Mouse (Mus musculus): ENCODE measurements around the gene Gm20388.
"Not testable (repeated sequence)": the region's sequence is repeated elsewhere in the genome, so short reads cannot be mapped to it uniquely, and the experiment has no call there.

Gm20388 gene

DNA sequence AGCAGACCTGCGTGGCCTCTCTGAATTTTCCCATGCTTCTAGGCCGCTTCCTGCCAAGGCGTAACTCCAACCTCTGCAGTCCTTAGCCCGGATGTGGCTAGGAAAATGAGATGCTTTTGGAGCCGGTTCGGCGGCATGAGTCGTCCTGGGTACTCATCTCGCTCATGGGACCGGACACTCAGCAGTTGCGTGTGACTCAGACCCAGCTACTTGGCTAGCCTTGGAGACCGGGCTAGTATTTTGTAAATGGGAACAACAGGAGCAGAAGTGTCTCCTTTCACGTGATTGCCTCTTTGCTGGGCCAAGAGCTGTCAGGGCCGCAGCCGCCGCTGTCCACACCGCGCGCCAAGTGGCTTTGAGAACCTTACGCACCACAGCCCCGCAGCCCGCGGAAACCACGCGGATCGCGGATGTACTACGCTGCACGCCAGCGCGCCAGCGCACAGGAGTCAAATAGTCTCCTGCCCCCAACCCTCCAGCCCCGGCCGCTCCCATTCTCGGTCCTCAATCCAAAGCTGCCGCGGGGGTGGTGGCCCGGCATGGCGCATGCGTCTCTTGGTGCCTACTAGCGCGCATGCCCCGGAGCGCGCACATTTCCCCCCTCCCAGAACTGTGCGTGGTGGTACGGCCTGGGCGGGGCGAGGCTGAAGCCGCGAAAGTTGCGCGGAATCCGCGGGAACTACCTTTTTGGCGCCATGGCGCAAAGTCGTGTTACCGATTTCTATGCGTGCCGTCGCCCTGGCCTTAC lies 2656.9 kb downstream of the Gm20388 start, which contains the start of gene Cdt1:
Gene Cdt1 (plus strand): TSS at position 655 of the 748 bp plus-strand sequence.
- peak; percentile 95 to 96 for DNase-seq

DNA sequence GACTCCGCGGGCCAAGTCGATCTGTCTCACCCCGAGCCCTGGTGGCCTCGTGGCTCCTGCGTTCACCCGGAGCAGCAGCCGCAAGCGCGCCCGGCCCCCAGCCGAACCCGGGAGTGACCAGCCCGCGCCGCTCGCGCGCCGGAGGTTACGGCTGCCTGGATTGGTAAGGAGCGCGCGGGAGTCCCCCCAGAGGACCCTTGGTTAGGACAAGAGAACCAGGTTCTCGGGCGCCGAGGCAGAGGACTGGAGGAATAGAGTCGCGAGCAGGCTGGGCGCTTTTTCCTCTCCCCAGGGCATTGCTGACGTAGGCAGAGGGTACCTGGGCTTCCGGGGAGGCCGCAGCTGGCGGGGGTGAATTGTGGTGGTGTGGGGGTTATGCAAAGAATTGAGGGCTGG lies 2657.5 kb downstream of the Gm20388 start:
- peak; percentile 97 to 98 for DNase-seq

DNA sequence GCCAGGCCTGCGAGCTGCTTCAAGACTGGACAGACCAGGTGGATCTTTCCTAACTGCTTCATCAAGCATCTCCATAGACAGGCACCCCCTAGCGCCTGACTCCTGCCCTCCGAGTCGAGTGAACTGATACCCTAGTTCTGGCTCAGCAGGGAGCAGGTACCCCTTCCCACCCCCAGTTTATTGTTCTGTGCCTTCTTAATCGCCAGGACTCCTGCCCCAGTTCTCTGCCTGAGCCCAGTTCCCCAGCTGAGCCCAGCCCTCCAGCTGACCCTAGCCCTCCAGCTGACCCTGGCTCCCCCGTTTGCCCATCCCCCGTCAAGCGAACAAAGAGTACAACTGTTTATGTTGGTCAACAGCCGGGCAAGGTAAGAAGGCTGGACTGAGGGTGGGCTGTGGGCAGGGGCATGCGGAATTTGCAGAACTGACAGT lies 2658.3 kb downstream of the Gm20388 start:
- DNase-seq: peak; percentile 45 to 49

- DNase-seq: no peak
These were observed 2658.7 kb downstream of the Gm20388 start for GRCm38 (mm10) chr8:122569329-122569728.

DNA sequence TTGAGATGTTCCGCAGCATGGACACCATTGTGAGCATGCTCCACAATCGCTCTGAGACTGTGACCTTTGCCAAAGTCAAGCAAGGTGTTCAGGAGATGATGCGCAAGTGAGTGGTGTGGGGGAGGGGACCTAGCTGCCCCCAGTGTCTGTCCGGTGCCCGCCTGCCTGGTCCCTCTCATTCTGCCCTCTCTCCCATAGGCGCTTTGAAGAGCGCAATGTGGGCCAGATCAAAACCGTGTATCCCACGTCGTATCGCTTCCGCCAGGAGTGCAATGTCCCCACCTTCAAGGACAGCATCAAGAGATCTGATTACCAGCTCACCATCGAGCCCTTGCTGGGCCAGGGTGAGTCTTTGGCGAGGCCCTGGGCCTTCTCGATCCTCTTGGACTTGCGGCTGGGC lies 2659.4 kb downstream of the Gm20388 start:
- DNase-seq: no peak

- no peak for DNase-seq
These were observed 2660.5 kb downstream of the Gm20388 start for GRCm38 (mm10) chr8:122571153-122571552.

- no peak for DNase-seq
These were observed 2661.2 kb downstream of the Gm20388 start for GRCm38 (mm10) chr8:122571750-122572267.

- no peak for DNase-seq
These were observed 2662.1 kb downstream of the Gm20388 start for GRCm38 (mm10) chr8:122572751-122573150.

- DNase-seq: not testable (repeated sequence)
These were observed 2662.5 kb downstream of the Gm20388 start for GRCm38 (mm10) chr8:122573176-122573575.

DNA sequence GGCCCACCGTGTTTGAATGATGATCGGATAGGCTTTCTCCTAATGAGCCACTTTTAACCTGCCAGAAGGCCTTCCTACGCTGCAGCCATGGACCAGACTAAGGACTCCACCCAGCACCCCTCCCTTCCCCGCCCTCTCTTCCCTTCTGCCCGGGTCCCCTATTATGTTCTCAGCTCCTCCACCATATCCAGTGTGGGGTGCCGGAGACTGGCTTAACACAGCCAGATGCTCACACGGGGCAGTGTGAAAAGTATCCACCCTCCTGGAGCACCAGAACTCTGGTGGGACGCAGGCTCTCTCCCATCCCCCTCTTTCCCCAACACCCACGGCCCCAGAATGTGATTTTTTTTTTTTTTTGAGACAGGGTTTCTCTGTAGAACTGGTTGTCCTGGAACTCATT lies 2662.9 kb downstream of the Gm20388 start:
- no peak for DNase-seq

DNA sequence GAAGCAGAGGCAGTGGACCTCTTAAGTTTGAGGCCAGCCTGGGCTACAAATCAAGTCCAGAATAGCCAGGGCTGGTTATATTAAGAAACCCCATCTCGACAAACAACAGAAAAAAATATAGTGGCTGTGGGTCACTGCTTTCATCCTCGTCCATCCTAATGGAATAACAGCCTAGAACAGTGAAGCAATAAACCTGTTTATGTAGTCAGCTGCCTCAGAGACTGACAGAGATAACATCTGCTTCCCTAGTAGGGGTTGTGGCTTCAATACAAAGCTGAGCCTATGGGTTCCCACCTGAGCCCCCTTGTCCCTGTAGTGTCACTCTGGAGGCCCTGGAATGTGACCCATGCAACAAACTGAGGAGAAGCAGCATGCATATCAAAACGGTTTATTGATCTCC lies 2663.6 kb downstream of the Gm20388 start:
- no peak for DNase-seq

- DNase-seq: no peak
These were observed 2664.1 kb downstream of the Gm20388 start for GRCm38 (mm10) chr8:122574667-122575251.

- no peak for DNase-seq
These were observed 2664.6 kb downstream of the Gm20388 start for GRCm38 (mm10) chr8:122575286-122575685.

DNA sequence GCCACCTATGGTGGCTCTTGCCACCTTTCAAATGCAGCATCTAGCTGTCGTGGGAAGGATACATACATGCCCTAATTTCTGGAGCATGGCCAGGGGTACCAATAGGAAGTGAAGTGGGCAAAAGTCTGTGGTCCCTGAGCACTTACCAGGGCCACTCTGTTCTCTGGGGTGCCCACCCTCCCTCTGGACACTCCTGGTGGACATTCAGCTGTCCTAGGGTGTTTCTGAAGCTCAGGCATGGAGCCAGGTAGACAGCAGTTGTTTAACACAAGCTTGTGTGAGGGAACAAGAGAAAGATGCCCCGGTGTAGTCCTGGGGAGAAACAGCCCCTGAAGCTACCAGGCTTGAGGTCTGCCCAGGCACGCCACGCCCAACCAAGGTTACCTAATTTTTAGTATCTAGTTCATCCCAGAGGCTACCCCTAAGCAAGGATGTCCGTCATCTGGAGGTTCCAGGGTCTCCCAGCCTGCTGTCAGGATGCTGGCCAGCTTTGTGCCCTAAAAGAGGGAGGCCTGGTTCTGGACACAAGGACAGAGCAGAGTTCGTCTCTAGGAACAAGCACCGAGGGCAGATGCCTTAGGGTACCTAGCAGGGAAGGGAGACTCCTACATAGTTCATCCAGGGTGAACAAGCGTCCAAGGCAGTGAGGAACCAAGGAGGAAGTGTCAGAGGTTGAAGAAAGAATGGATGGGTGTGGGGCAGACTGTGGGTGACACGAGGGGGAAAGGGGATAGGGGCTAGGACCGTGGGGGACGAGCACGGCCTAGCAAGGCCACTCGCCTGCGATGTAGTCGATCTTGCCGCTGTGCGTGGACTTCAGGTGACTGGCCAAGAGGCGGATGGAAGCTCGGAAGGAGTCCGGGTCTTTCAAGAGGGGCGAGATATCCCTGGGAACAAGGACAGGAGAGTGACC lies 2665.3 kb downstream of the Gm20388 start:
- peak; percentile 8 to 9 for DNase-seq

GRCm38 (mm10) chr8:122576648-122577022 lies 2666.0 kb downstream of the Gm20388 start, which contains the start of gene Aprt:
Gene Aprt (minus strand): TSS chr8:122576909.
- DNase-seq: peak; percentile 99 to 100

DNA sequence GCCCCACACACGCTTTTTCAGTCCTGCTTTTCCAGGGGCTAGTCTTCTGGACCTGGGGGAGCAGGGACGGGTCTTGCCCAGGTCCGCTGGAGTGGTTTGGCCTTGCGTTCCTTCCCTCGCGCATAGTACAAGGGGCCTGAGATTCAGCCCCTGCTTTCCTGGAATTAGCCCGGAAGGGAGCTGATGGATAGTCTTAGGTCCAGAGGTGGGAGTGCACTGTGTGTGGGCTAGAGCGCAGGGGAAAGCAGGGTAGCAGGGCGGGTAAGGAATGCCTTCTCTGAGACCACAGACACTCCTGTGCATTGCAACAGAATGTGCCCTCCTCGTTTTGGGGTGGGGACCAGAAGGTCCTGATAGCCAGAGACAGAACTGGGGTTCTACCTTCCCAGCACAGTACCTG lies 2666.5 kb downstream of the Gm20388 start:
- no peak for DNase-seq

DNA sequence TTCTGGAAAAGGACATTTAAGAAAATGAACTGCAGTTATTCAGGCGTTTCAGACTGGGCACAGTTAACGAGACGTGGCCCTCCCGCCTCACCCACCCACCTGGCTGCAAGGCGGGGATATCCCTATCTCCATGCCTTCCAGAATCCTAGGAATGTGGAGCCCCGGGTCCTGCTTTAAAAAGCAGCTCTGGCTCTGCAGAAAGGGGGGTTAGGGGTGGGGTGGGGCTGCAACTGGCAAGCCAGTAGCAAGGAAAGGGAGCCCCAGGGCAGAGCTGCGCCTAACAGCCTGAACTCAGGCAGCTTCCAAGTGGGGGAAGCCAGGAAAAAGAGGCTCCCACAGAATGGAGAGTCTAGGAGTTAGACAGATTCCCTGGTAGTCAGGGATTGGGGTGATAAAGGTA lies 2668.6 kb downstream of the Gm20388 start:
- no peak for DNase-seq

DNA sequence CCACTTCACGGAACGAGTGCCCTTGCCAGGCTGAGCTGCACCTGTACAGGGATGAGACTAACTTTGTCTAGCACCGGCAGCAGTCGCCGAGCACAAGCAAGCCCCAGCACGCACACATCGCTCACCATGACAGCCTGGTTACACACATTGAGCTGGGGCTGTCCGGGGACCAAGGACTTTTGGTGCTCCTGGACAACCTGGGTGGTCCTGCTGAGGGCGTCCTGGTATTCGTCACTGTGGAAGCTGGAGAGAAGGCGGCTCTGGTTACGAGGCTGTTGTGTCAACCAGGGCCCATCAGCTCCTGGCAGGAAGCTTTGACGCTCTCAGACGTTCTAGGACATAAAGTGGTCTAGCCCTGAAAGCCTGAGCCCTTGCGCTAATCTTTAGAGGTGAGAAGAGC lies 2670.3 kb downstream of the Gm20388 start:
- DNase-seq: no peak

DNA sequence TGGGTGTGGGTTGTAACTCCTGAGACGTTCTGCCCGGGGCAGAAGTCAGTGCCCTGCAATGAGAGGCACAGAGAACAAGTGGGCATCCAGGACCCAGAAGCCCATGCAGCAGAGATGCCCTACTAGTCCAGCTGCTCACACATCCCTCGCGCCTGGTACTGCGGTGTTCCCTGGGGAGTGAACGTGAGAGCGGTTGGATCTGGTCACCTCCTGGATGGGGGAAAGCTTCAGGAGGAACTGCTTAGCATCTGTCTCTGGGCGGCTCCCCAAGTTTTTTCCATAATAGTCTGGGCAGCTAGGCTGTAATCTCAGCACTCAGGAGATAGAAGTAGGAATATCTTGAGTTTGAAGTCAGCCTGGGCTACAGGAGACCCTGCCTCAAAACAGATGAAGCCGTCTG lies 2674.3 kb downstream of the Gm20388 start:
- DNase-seq: no peak

GRCm38 (mm10) chr8:122585411-122585891 lies 2674.8 kb downstream of the Gm20388 start:
- no peak for DNase-seq

GRCm38 (mm10) chr8:122586171-122586570 lies 2675.5 kb downstream of the Gm20388 start:
- no peak for DNase-seq

GRCm38 (mm10) chr8:122586749-122587148 lies 2676.1 kb downstream of the Gm20388 start:
- DNase-seq: no peak

DNA sequence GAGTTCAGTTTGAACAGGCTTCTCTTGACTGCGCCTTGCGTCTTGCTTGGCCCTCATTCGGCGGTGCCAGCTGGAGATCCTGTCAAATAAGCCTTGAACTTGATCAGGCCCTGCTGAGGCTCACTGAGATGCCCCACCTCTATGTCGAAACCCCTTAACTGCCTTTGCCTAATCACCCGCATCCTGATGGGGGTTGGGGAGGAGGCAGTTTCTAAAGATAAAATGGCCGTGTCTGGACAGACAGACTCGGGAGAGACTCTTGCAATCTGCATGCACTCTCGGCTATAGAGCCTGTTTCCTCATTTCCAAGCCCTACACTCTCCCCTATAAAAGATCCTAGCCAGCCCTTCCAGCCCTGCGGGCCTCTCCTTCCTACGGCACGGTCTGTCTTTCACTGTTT lies 2682.6 kb downstream of the Gm20388 start:
- DNase-seq: no peak

Data from B cell, adult 2 months (primary cell).